Comparison of ENCODE assay signal across 14 mouse cellular contexts in the genomic region with DNA sequence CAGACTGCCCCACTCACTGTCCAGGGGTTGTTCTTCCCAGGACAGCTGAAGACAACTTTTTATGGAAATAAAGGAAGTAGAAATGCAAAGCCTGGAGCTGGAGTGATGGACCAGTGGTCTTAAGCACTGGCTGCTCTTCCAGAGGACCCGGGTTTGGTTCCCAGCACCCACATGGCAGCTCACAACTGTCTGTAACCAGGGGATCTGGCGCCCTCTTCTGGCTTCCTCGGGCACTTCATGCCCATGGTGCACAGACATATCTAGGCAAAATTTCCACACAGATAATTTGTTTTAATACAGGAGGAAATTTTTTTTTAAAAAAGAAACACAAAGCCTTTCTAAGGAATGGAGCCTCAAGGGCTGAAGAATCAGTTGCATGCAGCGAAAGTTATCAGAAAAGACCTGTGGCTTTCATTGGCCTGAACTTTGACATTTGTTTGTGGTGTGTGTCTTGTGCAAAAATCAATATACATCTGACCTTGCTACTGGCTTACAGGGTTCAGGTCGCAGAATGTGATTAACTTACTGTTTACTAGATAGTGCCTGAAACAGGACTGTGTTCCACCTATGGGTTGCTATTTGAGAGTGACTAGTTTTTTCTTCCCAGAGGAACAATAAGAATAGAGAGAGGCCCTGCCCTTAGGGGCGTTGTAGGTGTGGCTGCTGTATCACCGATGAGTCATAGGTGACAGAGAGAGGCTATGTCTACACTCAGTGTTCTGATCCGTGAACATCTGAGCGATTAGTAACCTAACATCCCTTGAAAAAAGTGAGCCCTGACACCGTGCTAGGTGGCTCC.
A peak's percentile ranks its signal among the peaks of the same experiment; 100 is the strongest.
DNase-seq lines count a peak whose midpoint lies in the region; ATAC-seq and TF ChIP-seq lines count a peak whose summit lies in the region.
"Had no signal": no experiment of that assay in that cellular context is flagged by ENCODE, and none has a peak within 500 bp of the region (broad histone marks: within the 10 kb centered on the region; RNA-seq: fewer than 3 reads in every experiment).

No protein-coding gene starts in this region.

- no peaks in the 10 kb centered on the region for H3K4me1 ChIP-seq in testis, adult 2 months (ENCODE audit: control insufficient read depth, insufficient read depth, low read length)
- peaks cover 7% of the 10 kb centered on the region; the same call in 1 of the 2 replicates for H3K4me1 ChIP-seq in liver, embryonic 13.5 days (replicated peaks)
- no peaks in the 10 kb centered on the region for H3K4me1 ChIP-seq in stomach, postnatal 0 days (replicated peaks; ENCODE audit: control insufficient read depth, insufficient read depth)
- no peaks in the 10 kb centered on the region for H3K4me1 ChIP-seq in midbrain, embryonic 10.5 days
- H3K4me1 ChIP-seq: forebrain, embryonic 12.5 days; hindbrain, embryonic 10.5 days; limb, embryonic 13.5 days had no signal

- no peak for TF ChIP-seq EP300 in stomach, postnatal 0 days (optimal IDR thresholded peaks at IDR 0.05)

- no peaks in the 10 kb centered on the region for H3K36me3 ChIP-seq in testis, adult 2 months (ENCODE audit: control insufficient read depth, insufficient read depth, low read length)
- peaks cover 5% of the 10 kb centered on the region; the same call in 1 of the 2 replicates for H3K36me3 ChIP-seq in liver, embryonic 13.5 days
- H3K36me3 ChIP-seq in stomach, postnatal 0 days (ENCODE audit: control insufficient read depth, insufficient read depth, low read length), result no peaks in the 10 kb centered on the region
- H3K36me3 ChIP-seq in midbrain, embryonic 10.5 days, result no peaks in the 10 kb centered on the region
- H3K36me3 ChIP-seq: forebrain, embryonic 12.5 days; heart, embryonic 10.5 days; hindbrain, embryonic 10.5 days; limb, embryonic 13.5 days had no signal

- no peak for DNase-seq in testis, postnatal 10 days (ENCODE audit: low spot score)
- peak; percentile 23 for DNase-seq in R1 (ENCODE audit: low read depth, low spot score)
- no peak for DNase-seq in liver, embryonic 13.5 days
- peak; percentile 66 for DNase-seq in stomach, postnatal 0 days (ENCODE audit: low spot score)
- DNase-seq in midbrain, embryonic 10.5 days (ENCODE audit: low spot score), result no peak
- no peak for DNase-seq in left cerebral cortex, postnatal 4 days
- DNase-seq: adrenal gland, postnatal 10 days; kidney, adult 9 months; right cerebral cortex, postnatal 14 days had no signal

- H3K4me3 ChIP-seq in testis, adult 2 months (ENCODE audit: control insufficient read depth, low read depth, low read length), result no peak overlapping the region
- no peak overlapping the region for H3K4me3 ChIP-seq in liver, embryonic 13.5 days (replicated peaks)
- H3K4me3 ChIP-seq in stomach, postnatal 0 days (ENCODE audit: low read depth, low read length), result no peak overlapping the region
- no peak overlapping the region for H3K4me3 ChIP-seq in midbrain, embryonic 10.5 days
- H3K4me3 ChIP-seq: forebrain, embryonic 12.5 days; heart, embryonic 10.5 days; hindbrain, embryonic 10.5 days; limb, embryonic 13.5 days had no signal

- WGBS in liver, embryonic 13.5 days (ENCODE audit: insufficient replicate concordance), result 70% methylated on average over 10 of the region's 10 CpGs
- 65% methylated on average over 10 of the region's 10 CpGs for WGBS in stomach, postnatal 0 days
- WGBS in midbrain, embryonic 10.5 days, result 87% methylated on average over 10 of the region's 10 CpGs

- no peak overlapping the region for H3K4me2 ChIP-seq in liver, embryonic 13.5 days
- no peak overlapping the region for H3K4me2 ChIP-seq in stomach, postnatal 0 days (replicated peaks; ENCODE audit: low read depth)
- H3K4me2 ChIP-seq: forebrain, embryonic 12.5 days; limb, embryonic 13.5 days had no signal

- H3K9me3 ChIP-seq in liver, embryonic 13.5 days (replicated peaks), result peaks cover 5% of the 10 kb centered on the region
- H3K9me3 ChIP-seq in stomach, postnatal 0 days (ENCODE audit: control insufficient read depth, low read length), result no peaks in the 10 kb centered on the region
- peaks cover 6% of the 10 kb centered on the region; the same call in 1 of the 2 replicates for H3K9me3 ChIP-seq in midbrain, embryonic 10.5 days (replicated peaks)

- H3K27me3 ChIP-seq in testis, adult 2 months (ENCODE audit: control insufficient read depth, insufficient read depth, low read length), result no peaks in the 10 kb centered on the region
- H3K27me3 ChIP-seq in liver, embryonic 13.5 days, result no peaks in the 10 kb centered on the region
- H3K27me3 ChIP-seq in stomach, postnatal 0 days (ENCODE audit: control insufficient read depth, insufficient read depth, low read length), result no peaks in the 10 kb centered on the region
- no peaks in the 10 kb centered on the region for H3K27me3 ChIP-seq in midbrain, embryonic 10.5 days (ENCODE audit: low read depth, poor library complexity, severe bottlenecking)
- H3K27me3 ChIP-seq: forebrain, embryonic 12.5 days; limb, embryonic 13.5 days had no signal

- intact Hi-C loops in left cerebral cortex, postnatal 4 days (cut with DNase I), result no loop called here

- peak; percentile 60; the same call in 1 of the 2 replicates for TF ChIP-seq CTCF in testis, adult 2 months (IDR thresholded peaks at IDR 0.05; ENCODE audit: control insufficient read depth, insufficient read depth, insufficient replicate concordance, low read depth, low read length)
- TF ChIP-seq CTCF in stomach, postnatal 0 days (IDR thresholded peaks at IDR 0.05; ENCODE audit: low read depth), result peak; percentile 51

- peak; percentile 79 for ATAC-seq in liver, embryonic 13.5 days (ENCODE audit: low read depth)
- ATAC-seq in stomach, postnatal 0 days (ENCODE audit: low FRiP score, low TSS enrichment), result peak; percentile 95

- no peak overlapping the region for H3K27ac ChIP-seq in testis, adult 2 months (ENCODE audit: control insufficient read depth, insufficient read depth, low read depth, low read length)
- H3K27ac ChIP-seq in liver, embryonic 13.5 days, result peak overlapping the region; percentile 79; the same call in 1 of the 2 replicates
- no peak overlapping the region for H3K27ac ChIP-seq in stomach, postnatal 0 days (replicated peaks)
- no peak overlapping the region for H3K27ac ChIP-seq in midbrain, embryonic 10.5 days (replicated peaks)
- H3K27ac ChIP-seq: forebrain, embryonic 12.5 days; hindbrain, embryonic 10.5 days; limb, embryonic 13.5 days had no signal

- H3K9ac ChIP-seq in liver, embryonic 13.5 days, result no peak overlapping the region
- no peak overlapping the region for H3K9ac ChIP-seq in stomach, postnatal 0 days (ENCODE audit: low read length)
- H3K9ac ChIP-seq: forebrain, embryonic 12.5 days; limb, embryonic 13.5 days had no signal

- no peak for TF ChIP-seq POLR2A in testis, adult 2 months (IDR thresholded peaks at IDR 0.05; ENCODE audit: control insufficient read depth, low read depth, low read length)

Comparison
In these comparisons a context has a peak if more than half of its experiments do, and no peak if none do; other contexts are left out.
1. DNase-seq: peak in R1 (single experiment) and stomach, postnatal 0 days (single experiment); none in testis, postnatal 10 days (single experiment), liver, embryonic 13.5 days (single experiment), midbrain, embryonic 10.5 days (single experiment) and left cerebral cortex, postnatal 4 days (single experiment).